8 mouse cellular contexts compared by ENCODE assay signal in genomic region chr14:50061955-50062732, GRCm38 (mm10). TPM values are rescaled to one million over a fixed set of nuclear protein-coding genes. Genes with fewer than 3 reads are reported as not detected.
DNase-seq lines count a peak whose midpoint lies in the region; ATAC-seq and TF ChIP-seq lines count a peak whose summit lies in the region.

No protein-coding gene starts in this region.

- TF ChIP-seq CTCF in bone marrow macrophage, adult 2 months (IDR thresholded peaks at IDR 0.05; ENCODE audit: low read depth, low read length) = no peak

- peak; percentile 92 for ATAC-seq in embryonic facial prominence, embryonic 15.5 days (ENCODE audit: insufficient number of reproducible peaks, low FRiP score, low TSS enrichment, low read depth)
- ATAC-seq in heart, embryonic 11.5 days (replicated peaks; ENCODE audit: insufficient number of reproducible peaks, low FRiP score, low TSS enrichment) = peak; percentile 96
- peak; percentile 97 for ATAC-seq in kidney, embryonic 14.5 days (ENCODE audit: low FRiP score, low TSS enrichment)
- peak; percentile 98 for ATAC-seq in midbrain, embryonic 16.5 days
- ATAC-seq in stomach, embryonic 15.5 days (ENCODE audit: insufficient read depth, low FRiP score, low read depth) = peak; percentile 95

- H3K9me3 ChIP-seq in embryonic facial prominence, embryonic 15.5 days (replicated peaks) = no peaks in the 10 kb centered on the region
- H3K9me3 ChIP-seq in heart, embryonic 11.5 days (replicated peaks; ENCODE audit: control insufficient read depth, low read length) = no peaks in the 10 kb centered on the region
- no peaks in the 10 kb centered on the region for H3K9me3 ChIP-seq in kidney, embryonic 14.5 days (ENCODE audit: control insufficient read depth, low read length)
- H3K9me3 ChIP-seq in midbrain, embryonic 16.5 days (replicated peaks; ENCODE audit: control insufficient read depth, low read length, poor library complexity, severe bottlenecking) = no peaks in the 10 kb centered on the region
- no peaks in the 10 kb centered on the region for H3K9me3 ChIP-seq in stomach, embryonic 15.5 days

- H3K27ac ChIP-seq in bone marrow macrophage, adult 2 months (ENCODE audit: insufficient read depth, low read depth, low read length) = peak overlapping the region; percentile 32
- H3K27ac ChIP-seq in embryonic facial prominence, embryonic 15.5 days (replicated peaks) = peak overlapping the region; percentile 90
- H3K27ac ChIP-seq in heart, embryonic 11.5 days (ENCODE audit: low read depth, low read length) = peak overlapping the region; percentile 86
- H3K27ac ChIP-seq in kidney, embryonic 14.5 days (ENCODE audit: low read depth, low read length) = peak overlapping the region; percentile 92
- H3K27ac ChIP-seq in midbrain, embryonic 16.5 days (ENCODE audit: low read length) = peak overlapping the region; percentile 75
- H3K27ac ChIP-seq in stomach, embryonic 15.5 days = peak overlapping the region; percentile 88

- 1% methylated on average over 52 of the region's 52 CpGs for WGBS in embryonic facial prominence, embryonic 15.5 days
- WGBS in heart, embryonic 11.5 days (ENCODE audit: insufficient replicate concordance) = under 1% methylated on average over 49 of the region's 52 CpGs
- 2% methylated on average over 52 of the region's 52 CpGs for WGBS in kidney, embryonic 14.5 days
- 2% methylated on average over 51 of the region's 52 CpGs for WGBS in midbrain, embryonic 16.5 days
- 2% methylated on average over 52 of the region's 52 CpGs for WGBS in stomach, embryonic 15.5 days

- H3K36me3 ChIP-seq in embryonic facial prominence, embryonic 15.5 days = no peaks in the 10 kb centered on the region
- no peaks in the 10 kb centered on the region for H3K36me3 ChIP-seq in heart, embryonic 11.5 days (ENCODE audit: control insufficient read depth, insufficient read depth, low read length)
- no peaks in the 10 kb centered on the region for H3K36me3 ChIP-seq in kidney, embryonic 14.5 days (ENCODE audit: control insufficient read depth, insufficient read depth, low read length)
- no peaks in the 10 kb centered on the region for H3K36me3 ChIP-seq in midbrain, embryonic 16.5 days (ENCODE audit: control insufficient read depth, insufficient read depth, low read length)
- H3K36me3 ChIP-seq in stomach, embryonic 15.5 days = no peaks in the 10 kb centered on the region

- H3K9ac ChIP-seq in embryonic facial prominence, embryonic 15.5 days = peak overlapping the region; percentile 50
- peak overlapping the region; percentile 81 for H3K9ac ChIP-seq in heart, embryonic 11.5 days (ENCODE audit: low read depth, low read length)
- H3K9ac ChIP-seq in kidney, embryonic 14.5 days (ENCODE audit: low read depth, low read length) = peak overlapping the region; percentile 74
- H3K9ac ChIP-seq in midbrain, embryonic 16.5 days (ENCODE audit: low read depth, low read length) = peak overlapping the region; percentile 77
- H3K9ac ChIP-seq in stomach, embryonic 15.5 days = peak overlapping the region; percentile 47

- peaks cover 6% of the 10 kb centered on the region; the same call in 1 of the 2 replicates for H3K4me1 ChIP-seq in bone marrow macrophage, adult 2 months (ENCODE audit: control insufficient read depth, insufficient read depth, low read length)
- no peaks in the 10 kb centered on the region for H3K4me1 ChIP-seq in embryonic facial prominence, embryonic 15.5 days
- H3K4me1 ChIP-seq in heart, embryonic 11.5 days (ENCODE audit: control insufficient read depth, insufficient read depth, low read length) = no peaks in the 10 kb centered on the region; the same call in 1 of the 2 replicates
- H3K4me1 ChIP-seq in kidney, embryonic 14.5 days (ENCODE audit: control insufficient read depth, insufficient read depth, low read length) = no peaks in the 10 kb centered on the region
- H3K4me1 ChIP-seq in midbrain, embryonic 16.5 days (ENCODE audit: control insufficient read depth, insufficient read depth, low read length) = peaks cover 4% of the 10 kb centered on the region; the same call in 1 of the 2 replicates
- no peaks in the 10 kb centered on the region for H3K4me1 ChIP-seq in stomach, embryonic 15.5 days

- DNase-seq in 3134 (ENCODE audit: extremely low read depth, insufficient read length, low spot score) (peak; percentile 1), liver (peak; percentile 75)

- no peak for TF ChIP-seq POLR2A in bone marrow macrophage, adult 2 months (IDR thresholded peaks at IDR 0.05; ENCODE audit: borderline replicate concordance, low read depth, low read length)

- H3K27me3 ChIP-seq in embryonic facial prominence, embryonic 15.5 days = no peaks in the 10 kb centered on the region
- H3K27me3 ChIP-seq in heart, embryonic 11.5 days (ENCODE audit: control insufficient read depth, insufficient read depth, low read length) = no peaks in the 10 kb centered on the region
- no peaks in the 10 kb centered on the region for H3K27me3 ChIP-seq in kidney, embryonic 14.5 days (ENCODE audit: control insufficient read depth, insufficient read depth, low read length)
- H3K27me3 ChIP-seq in midbrain, embryonic 16.5 days (ENCODE audit: control insufficient read depth, insufficient read depth, low read depth, low read length) = no peaks in the 10 kb centered on the region
- H3K27me3 ChIP-seq in stomach, embryonic 15.5 days (replicated peaks) = no peaks in the 10 kb centered on the region

- peak overlapping the region; percentile 85 for H3K4me2 ChIP-seq in embryonic facial prominence, embryonic 15.5 days (replicated peaks)
- H3K4me2 ChIP-seq in heart, embryonic 11.5 days = peak overlapping the region; percentile 83
- H3K4me2 ChIP-seq in kidney, embryonic 14.5 days (replicated peaks; ENCODE audit: low read depth, low read length) = peak overlapping the region; percentile 68
- peak overlapping the region; percentile 87 for H3K4me2 ChIP-seq in midbrain, embryonic 16.5 days (ENCODE audit: low read length)
- H3K4me2 ChIP-seq in stomach, embryonic 15.5 days = peak overlapping the region; percentile 72

- peak overlapping the region; percentile 68 for H3K4me3 ChIP-seq in bone marrow macrophage, adult 2 months (ENCODE audit: insufficient read depth, low read length)
- peak overlapping the region; percentile 74 for H3K4me3 ChIP-seq in embryonic facial prominence, embryonic 15.5 days (replicated peaks)
- H3K4me3 ChIP-seq in heart, embryonic 11.5 days (ENCODE audit: low read depth, low read length) = peak overlapping the region; percentile 76
- H3K4me3 ChIP-seq in kidney, embryonic 14.5 days (ENCODE audit: low read length) = peak overlapping the region; percentile 69
- H3K4me3 ChIP-seq in midbrain, embryonic 16.5 days (ENCODE audit: low read depth, low read length) = peak overlapping the region; percentile 63
- peak overlapping the region; percentile 73 for H3K4me3 ChIP-seq in stomach, embryonic 15.5 days (replicated peaks)

RNA-seq across cellular contexts. Expression of gene Olfr725, which starts 22.0 kb away (rescaled TPM):
- polyA plus RNA-seq in bone marrow macrophage, adult 2 months (2012; ENCODE audit: insufficient read depth, insufficient read length, missing spikeins) = not detected in 2 replicates
- polyA plus RNA-seq in embryonic facial prominence, embryonic 15.5 days (2015; fragmentation: Nextera tagmentation; extraction: Ambion mirVana) = not detected in 2 replicates
- not detected in 2 replicates for polyA plus RNA-seq in heart, embryonic 11.5 days (2014; fragmentation: Nextera tagmentation; extraction: Ambion mirVana)
- not detected in 2 replicates for polyA plus RNA-seq in kidney, embryonic 14.5 days (2014; fragmentation: Nextera tagmentation; extraction: Ambion mirVana)
- polyA plus RNA-seq in midbrain, embryonic 16.5 days (2015; fragmentation: Nextera tagmentation; extraction: Ambion mirVana) = not detected in 2 replicates
- polyA plus RNA-seq in stomach, embryonic 15.5 days (2015; fragmentation: Nextera tagmentation; extraction: Ambion mirVana) = not detected in 2 replicates

RNA-seq across cellular contexts. Expression of gene Olfr726, which starts 28.6 kb away (rescaled TPM):
- polyA plus RNA-seq in bone marrow macrophage, adult 2 months (2012; ENCODE audit: insufficient read depth, insufficient read length, missing spikeins) = not detected in 2 replicates
- polyA plus RNA-seq in embryonic facial prominence, embryonic 15.5 days (2015; fragmentation: Nextera tagmentation; extraction: Ambion mirVana) = 0.11 TPM in 1 of 2 replicates, not detected in the other
- not detected in 2 replicates for polyA plus RNA-seq in heart, embryonic 11.5 days (2014; fragmentation: Nextera tagmentation; extraction: Ambion mirVana)
- not detected in 2 replicates for polyA plus RNA-seq in kidney, embryonic 14.5 days (2014; fragmentation: Nextera tagmentation; extraction: Ambion mirVana)
- polyA plus RNA-seq in midbrain, embryonic 16.5 days (2015; fragmentation: Nextera tagmentation; extraction: Ambion mirVana) = not detected in 2 replicates
- polyA plus RNA-seq in stomach, embryonic 15.5 days (2015; fragmentation: Nextera tagmentation; extraction: Ambion mirVana) = not detected in 2 replicates

Comparison
In these comparisons a context has a peak if more than half of its experiments do, and no peak if none do; other contexts are left out.
1. Peak in every context shown above with its lines: DNase-seq, ATAC-seq, H3K4me3 ChIP-seq and H3K27ac ChIP-seq.
2. H3K27ac ChIP-seq: peak in every context shown above with its lines; median percentile 92 in kidney, embryonic 14.5 days; 90 in embryonic facial prominence, embryonic 15.5 days; 88 in stomach, embryonic 15.5 days; 86 in heart, embryonic 11.5 days; 75 in midbrain, embryonic 16.5 days; 32 in bone marrow macrophage, adult 2 months.